Mouse (Mus musculus) brain, adult 10 weeks (tissue): ENCODE measurements around the gene Anp32b. TPM values are rescaled to one million over a fixed set of nuclear protein-coding genes. Genes with fewer than 3 reads are reported as not detected.

Experiments used
- polyA plus RNA-seq: library from polyadenylated mRNA; stranded (reverse); fragments of 350-450 nt; fragmentation: Illumina TruSeq; extraction: RNeasy Lipid Tissue Mini Kit (QIAGEN cat#74804); gene quantifications from one replicate; pipeline ENCODE4 v1.2.3, GENCODE M21; 2015; ENCODE audit warnings: low read depth, low replicate concordance

Gene Anp32b
- polyA plus RNA-seq, result 59.6 TPM

DNA sequence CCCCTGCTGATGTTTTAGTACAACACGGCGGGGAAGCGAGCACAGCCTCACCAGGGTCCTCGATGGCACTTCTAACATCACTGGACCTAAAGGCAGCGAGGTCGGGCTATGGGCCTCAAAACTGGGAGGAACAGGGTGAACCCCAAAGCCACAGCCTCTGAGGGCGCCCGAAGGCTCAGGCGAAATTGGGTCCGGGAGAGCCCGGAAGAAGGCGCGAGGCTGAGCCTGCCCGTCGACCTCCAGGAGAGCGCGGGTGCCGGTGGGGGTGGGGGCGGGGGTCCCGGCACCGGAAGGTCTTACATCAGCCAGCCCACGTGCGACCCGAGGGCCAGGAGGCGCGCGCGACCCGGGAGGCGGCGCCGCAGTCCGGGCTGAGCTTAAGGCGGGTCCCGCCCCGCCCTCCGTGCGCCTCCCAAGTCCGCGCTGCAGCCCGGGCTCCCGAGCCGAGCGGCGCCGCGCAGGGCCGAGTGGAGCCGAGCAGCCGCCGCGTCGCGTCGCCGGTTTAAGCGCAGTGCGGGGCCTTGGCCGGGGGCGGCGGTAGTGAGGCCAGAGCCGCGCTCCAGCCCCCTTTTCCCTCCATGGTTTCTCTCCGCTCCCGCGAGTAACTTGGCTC is at the start of gene Anp32b:
Gene Anp32b (plus strand): TSS at position 384 of the 613 bp plus-strand sequence.

DNA sequence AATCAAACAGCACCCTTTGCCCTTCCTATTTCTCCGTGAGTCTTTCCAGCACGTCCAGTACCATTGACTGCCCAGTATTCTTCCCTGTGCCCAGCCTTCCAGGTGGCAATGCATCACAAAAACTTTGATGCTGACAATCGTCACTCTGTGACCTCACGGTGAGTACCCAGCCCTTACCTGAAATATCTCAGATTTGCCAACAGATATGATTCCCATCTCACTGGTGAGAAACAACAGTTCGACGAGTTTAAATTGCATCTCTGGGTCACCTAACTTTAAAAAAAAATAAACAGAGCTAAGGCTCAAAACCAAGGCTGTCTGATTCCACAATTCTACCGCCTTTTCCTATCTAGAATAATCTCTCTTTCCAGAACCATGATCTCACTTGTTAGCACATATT is 37.3 kb upstream of the Anp32b start, which contains the start of gene Hemgn:
Gene Hemgn (minus strand): TSS at position 101 of the 400 bp plus-strand sequence.

DNA sequence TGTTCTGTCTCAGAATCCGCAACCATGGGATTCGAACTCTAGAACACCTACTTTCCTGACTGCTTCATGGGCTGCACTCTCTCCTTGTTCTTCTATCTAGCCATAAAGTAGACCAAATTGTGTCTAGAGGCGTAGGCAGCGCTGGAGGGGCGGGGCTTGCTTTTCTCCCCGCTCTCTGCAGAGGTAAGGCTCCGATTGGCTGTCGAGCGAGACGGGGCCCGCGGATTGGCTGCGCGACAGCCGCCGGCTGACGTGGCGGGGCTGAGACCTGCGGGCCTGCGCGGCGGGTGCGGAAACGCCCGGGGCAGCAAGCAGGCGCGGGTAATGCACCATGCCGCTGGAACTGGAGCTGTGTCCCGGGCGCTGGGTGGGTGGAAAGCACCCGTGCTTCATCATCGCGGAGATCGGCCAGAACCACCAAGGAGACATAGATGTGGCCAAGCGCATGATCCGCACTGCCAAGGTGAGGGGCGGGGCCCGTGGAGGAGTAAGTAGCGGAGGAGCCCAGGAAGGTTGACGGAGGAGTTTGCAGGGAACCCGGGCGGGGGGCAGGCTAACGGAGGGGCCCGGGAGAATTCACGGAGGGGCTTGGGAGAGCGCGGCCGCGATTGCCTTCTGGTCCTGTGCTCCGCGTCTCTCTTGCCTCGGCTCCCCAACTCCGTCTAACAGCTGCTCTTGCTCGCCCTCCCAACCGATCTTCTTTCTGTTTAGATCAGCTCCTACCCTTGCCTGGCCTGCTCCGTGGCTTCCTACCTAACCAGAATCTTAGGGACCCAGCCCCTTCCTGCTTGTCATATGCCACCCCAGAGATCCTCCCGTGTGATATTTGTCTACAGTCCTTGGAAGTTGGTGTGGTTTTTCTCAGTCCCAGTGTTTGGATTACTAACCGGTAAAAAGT is 38.6 kb downstream of the Anp32b start, which contains the start of gene Nans:
Gene Nans (plus strand): TSS at position 221 of the 898 bp plus-strand sequence.

Other genes starting within 250 kb of the Anp32b start
- not detected for gene Foxe1, start 107.3 kb upstream of the Anp32b start, polyA plus RNA-seq
- gene Trmo, start 61.5 kb upstream of the Anp32b start, polyA plus RNA-seq, result 4.7 TPM
- not detected for gene Hemgn, start 37.4 kb upstream of the Anp32b start, polyA plus RNA-seq
- gene Nans, start 38.3 kb downstream of the Anp32b start, polyA plus RNA-seq, result 20.1 TPM
- 0.92 TPM for gene Trim14, start 85.2 kb downstream of the Anp32b start, polyA plus RNA-seq
- 18.6 TPM for gene Coro2a, start 151.3 kb downstream of the Anp32b start, polyA plus RNA-seq
- gene Tbc1d2, start 199.3 kb downstream of the Anp32b start, polyA plus RNA-seq, result 3.1 TPM